Mouse (Mus musculus): Measurements from ENCODE around the gene 2610318N02Rik.

GRCm38 (mm10) chr16:17132906-17133200 lies 7.9 kb upstream of the 2610318N02Rik start:
- no peak for TF ChIP-seq CTCF (IDR thresholded peaks at IDR 0.05; ENCODE audit: low read depth)
- TF ChIP-seq EP300 (optimal IDR thresholded peaks at IDR 0.05) = no peak
